In genomic region chr2:75406721-75407455, GRCm38 (mm10) we compare ENCODE assay signal across 11 mouse cellular contexts.
DNase-seq lines count a peak whose midpoint lies in the region; ATAC-seq lines count a peak whose summit lies in the region.
"Had no signal": no experiment of that assay in that cellular context is flagged by ENCODE, and none has a peak within 500 bp of the region (broad histone marks: within the 10 kb centered on the region; RNA-seq: fewer than 3 reads in every experiment).

No protein-coding gene starts in this region.

- H3K4me1 ChIP-seq in embryonic facial prominence, embryonic 14.5 days (ENCODE audit: control insufficient read depth, insufficient read depth, low read length), result peaks cover 8% of the 10 kb centered on the region; the same call in 1 of the 2 replicates
- 0 out of 2 replicates have a peak, but pooled peaks cover 10% of the 10 kb centered on the region for H3K4me1 ChIP-seq in embryonic facial prominence, embryonic 10.5 days
- H3K4me1 ChIP-seq in hindbrain, embryonic 15.5 days (replicated peaks), result peaks cover 17% of the 10 kb centered on the region
- peaks cover 7% of the 10 kb centered on the region; the same call in 1 of the 2 replicates for H3K4me1 ChIP-seq in hindbrain, embryonic 10.5 days (replicated peaks)
- H3K4me1 ChIP-seq in limb, embryonic 10.5 days, result peaks cover 45% of the 10 kb centered on the region

- no peaks in the 10 kb centered on the region for H3K36me3 ChIP-seq in embryonic facial prominence, embryonic 14.5 days (ENCODE audit: control insufficient read depth, insufficient read depth, low read length)
- H3K36me3 ChIP-seq in embryonic facial prominence, embryonic 10.5 days (replicated peaks), result no peaks in the 10 kb centered on the region
- H3K36me3 ChIP-seq in hindbrain, embryonic 15.5 days, result no peaks in the 10 kb centered on the region
- H3K36me3 ChIP-seq in hindbrain, embryonic 10.5 days, result no peaks in the 10 kb centered on the region
- H3K36me3 ChIP-seq in limb, embryonic 10.5 days, result no peaks in the 10 kb centered on the region

- H3K27me3 ChIP-seq in embryonic facial prominence, embryonic 14.5 days (replicated peaks; ENCODE audit: control insufficient read depth, insufficient read depth, low read length), result no peaks in the 10 kb centered on the region
- no peaks in the 10 kb centered on the region for H3K27me3 ChIP-seq in embryonic facial prominence, embryonic 10.5 days (replicated peaks; ENCODE audit: low read depth, poor library complexity, severe bottlenecking)
- H3K27me3 ChIP-seq in hindbrain, embryonic 15.5 days, result no peaks in the 10 kb centered on the region
- H3K27me3 ChIP-seq in hindbrain, embryonic 10.5 days (ENCODE audit: insufficient read depth, poor library complexity, severe bottlenecking), result no peaks in the 10 kb centered on the region
- no peaks in the 10 kb centered on the region for H3K27me3 ChIP-seq in limb, embryonic 10.5 days (ENCODE audit: low read depth, poor library complexity, severe bottlenecking)

- no peak for ATAC-seq in embryonic facial prominence, embryonic 14.5 days (ENCODE audit: low read depth)
- peak; percentile 61; the same call in 1 of the 2 replicates for ATAC-seq in hindbrain, embryonic 15.5 days (ENCODE audit: low FRiP score, low read depth)
- no peak for ATAC-seq in monocyte, adult 5-6 weeks (replicated peaks; ENCODE audit: insufficient number of reproducible peaks, low FRiP score, low TSS enrichment, poor library complexity, severe bottlenecking)
- no peak for ATAC-seq in inflammation-experienced regulatory T-cells, adult 6 months
- ATAC-seq: CD4-positive, CD25-positive, alpha-beta regulatory T cell, adult 4 months; intestine, postnatal 0 days had no signal

- no peaks in the 10 kb centered on the region for H3K9me3 ChIP-seq in embryonic facial prominence, embryonic 14.5 days (ENCODE audit: control insufficient read depth, low read length)
- no peaks in the 10 kb centered on the region for H3K9me3 ChIP-seq in embryonic facial prominence, embryonic 10.5 days
- no peaks in the 10 kb centered on the region for H3K9me3 ChIP-seq in hindbrain, embryonic 15.5 days
- H3K9me3 ChIP-seq in hindbrain, embryonic 10.5 days, result no peaks in the 10 kb centered on the region
- H3K9me3 ChIP-seq in limb, embryonic 10.5 days (replicated peaks), result no peaks in the 10 kb centered on the region

- WGBS in embryonic facial prominence, embryonic 14.5 days, result 52% methylated on average over 6 of the region's 6 CpGs
- 70% methylated on average over 6 of the region's 6 CpGs for WGBS in embryonic facial prominence, embryonic 10.5 days
- WGBS in hindbrain, embryonic 15.5 days, result 50% methylated on average over 6 of the region's 6 CpGs
- WGBS in hindbrain, embryonic 10.5 days, result 69% methylated on average over 6 of the region's 6 CpGs
- WGBS in limb, embryonic 10.5 days, result 59% methylated on average over 6 of the region's 6 CpGs

- no peak overlapping the region for H3K27ac ChIP-seq in embryonic facial prominence, embryonic 14.5 days (replicated peaks; ENCODE audit: low read depth, low read length)
- H3K27ac ChIP-seq in embryonic facial prominence, embryonic 10.5 days (replicated peaks), result no peak overlapping the region
- no peak overlapping the region for H3K27ac ChIP-seq in hindbrain, embryonic 15.5 days (replicated peaks)
- H3K27ac ChIP-seq in hindbrain, embryonic 10.5 days, result no peak overlapping the region; the same call in 1 of the 2 replicates
- peak overlapping the region; percentile 65; the same call in 1 of the 2 replicates for H3K27ac ChIP-seq in limb, embryonic 10.5 days
- H3K27ac ChIP-seq: macrophage had no signal

- H3K9ac ChIP-seq in embryonic facial prominence, embryonic 14.5 days (ENCODE audit: low read depth, low read length), result no peak overlapping the region
- no peak overlapping the region for H3K9ac ChIP-seq in hindbrain, embryonic 15.5 days

- no peak overlapping the region for H3K4me3 ChIP-seq in embryonic facial prominence, embryonic 14.5 days (ENCODE audit: low read depth, low read length)
- no peak overlapping the region for H3K4me3 ChIP-seq in embryonic facial prominence, embryonic 10.5 days
- no peak overlapping the region for H3K4me3 ChIP-seq in hindbrain, embryonic 15.5 days
- no peak overlapping the region for H3K4me3 ChIP-seq in hindbrain, embryonic 10.5 days
- H3K4me3 ChIP-seq in limb, embryonic 10.5 days, result no peak overlapping the region

- DNase-seq in embryonic facial prominence, embryonic 14.5 days (ENCODE audit: low spot score), result peak; percentile 25
- no peak for DNase-seq in embryonic facial prominence, embryonic 10.5 days (ENCODE audit: low spot score)
- DNase-seq in hindbrain, embryonic 10.5 days (ENCODE audit: low spot score), result no peak
- peak; percentile 32 for DNase-seq in Muller cell, postnatal 12 days (ENCODE audit: inconsistent ontology term)
- DNase-seq in limb, embryonic 10.5 days (ENCODE audit: low spot score), result no peak

- no peak overlapping the region for H3K4me2 ChIP-seq in embryonic facial prominence, embryonic 14.5 days (ENCODE audit: low read depth, low read length)
- H3K4me2 ChIP-seq in hindbrain, embryonic 15.5 days, result no peak overlapping the region

Comparison
In these comparisons a context has a peak if more than half of its experiments do, and no peak if none do; other contexts are left out.
1. DNase-seq: peak in embryonic facial prominence, embryonic 14.5 days (single experiment) and Muller cell, postnatal 12 days (single experiment); none in embryonic facial prominence, embryonic 10.5 days (single experiment), hindbrain, embryonic 10.5 days (single experiment) and limb, embryonic 10.5 days (single experiment).